Mouse (Mus musculus) lung, adult 2 months (tissue): ENCODE data around the gene Olfr1393. TPM values are rescaled to one million over a fixed set of nuclear protein-coding genes. Genes with fewer than 3 reads are reported as not detected.

Source experiments
- DNase-seq: peaks from one replicate; pipeline ENCODE4 v3.0.0; 2022
- H3K4me1 ChIP-seq: fragments of 200-500 bp; 2 replicates; pipeline ENCODE4 v1.6.1; 2011; ENCODE audit warnings: low read length; ENCODE audit not compliant: control insufficient read depth, insufficient read depth
- H3K4me3 ChIP-seq: fragments of 200-500 bp; replicated peaks from 2 replicates; pipeline ENCODE3; 2011; ENCODE audit warnings: low read depth, mild to moderate bottlenecking, control low read depth, low read length; ENCODE audit errors: extremely low read depth
- CTCF ChIP-seq: fragments of 200-500 bp; IDR thresholded peaks from 2 replicates; pipeline ENCODE4 v1.5.1; 2011; ENCODE audit warnings: mild to moderate bottlenecking, low read length, control low read depth; ENCODE audit not compliant: insufficient read depth
- POLR2A ChIP-seq: fragments of 200-500 bp; IDR thresholded peaks from 2 replicates; pipeline ENCODE4 v1.6.1; 2011; ENCODE audit warnings: low read depth, mild to moderate bottlenecking, control low read depth, low read length, borderline replicate concordance; ENCODE audit errors: extremely low read depth
- WGBS: fragments of 180-500 bp; shearing (Covaris S2); methylation state at CpG from one replicate; pipeline ENCODE4 v1.1.7; 2018; 5-methylcytosine and 5-hydroxymethylcytosine counted together
- polyA plus RNA-seq: library from polyadenylated mRNA; depleted of rRNA; stranded (reverse); fragments of >200 nt; gene quantifications from 2 replicates; pipeline ENCODE4 v1.2.3, GENCODE M21; 2012

The Olfr1393 gene
- polyA plus RNA-seq, 1 experiment = not detected

- under 1% methylated on average over 60 of the region's 60 CpGs for WGBS
- Histone ChIP-seq H3K4me1 (peaks cover 20% of the 10 kb centered on the region), H3K4me3 (peak within 1 kb of the TSS; percentile 81)
- DNase-seq = peak; percentile 89
- TF ChIP-seq CTCF (no peak), POLR2A (peak; percentile 64; the same call in 1 of the 2 replicates)
Observed at GRCm38 (mm10) chr11:49243727-49244594, 34.1 kb upstream of the Olfr1393 start, which contains the start of gene Mgat1. Gene Mgat1, plus strand, starts transcription at chr11:49244191.

GRCm38 (mm10) chr11:49244595-49244930 lies 33.5 kb upstream of the Olfr1393 start:
- Histone ChIP-seq H3K4me3 (peak overlapping the region; percentile 81), H3K4me1 (peaks cover 25% of the 10 kb centered on the region)
- DNase-seq = no peak
- WGBS = 2% methylated on average over 4 of the region's 4 CpGs
- TF ChIP-seq POLR2A (no peak), CTCF (no peak)

- TF ChIP-seq POLR2A (no peak; the same call in 1 of the 2 replicates), CTCF (no peak)
- no peak for DNase-seq
- WGBS = 19% methylated on average over 7 of the region's 7 CpGs
- Histone ChIP-seq H3K4me3 (no peak overlapping the region), H3K4me1 (peaks cover 28% of the 10 kb centered on the region)
Observed at GRCm38 (mm10) chr11:49245176-49245575, 32.9 kb upstream of the Olfr1393 start.

- DNase-seq = no peak
- Histone ChIP-seq H3K4me3 (no peak overlapping the region), H3K4me1 (peaks cover 28% of the 10 kb centered on the region)
- 22% methylated on average over 12 of the region's 12 CpGs for WGBS
- no peak for TF ChIP-seq CTCF
- TF ChIP-seq POLR2A = no peak
Observed at GRCm38 (mm10) chr11:49245634-49246415, 32.3 kb upstream of the Olfr1393 start.

GRCm38 (mm10) chr11:49246523-49246922 lies 31.6 kb upstream of the Olfr1393 start:
- WGBS = 82% methylated on average over 4 of the region's 4 CpGs
- H3K4me1 ChIP-seq = peaks cover 31% of the 10 kb centered on the region
- H3K4me3 ChIP-seq = no peak overlapping the region
- DNase-seq = no peak
- TF ChIP-seq CTCF (no peak), POLR2A (no peak)

- DNase-seq = no peak
- TF ChIP-seq CTCF (no peak), POLR2A (no peak)
- Histone ChIP-seq H3K4me1 (peaks cover 38% of the 10 kb centered on the region), H3K4me3 (no peak overlapping the region)
- 41% methylated on average over 2 of the region's 2 CpGs for WGBS
Observed at GRCm38 (mm10) chr11:49247255-49247654, 30.8 kb upstream of the Olfr1393 start.

GRCm38 (mm10) chr11:49248226-49248973 lies 29.7 kb upstream of the Olfr1393 start:
- WGBS = 19% methylated on average over 6 of the region's 6 CpGs
- TF ChIP-seq CTCF (no peak), POLR2A (peak; percentile 27; the same call in 1 of the 2 replicates)
- H3K4me3 ChIP-seq = no peak overlapping the region
- H3K4me1 ChIP-seq = peaks cover 41% of the 10 kb centered on the region
- DNase-seq = no peak

GRCm38 (mm10) chr11:49248974-49249700 lies 29.0 kb upstream of the Olfr1393 start:
- H3K4me1 ChIP-seq = peaks cover 41% of the 10 kb centered on the region
- 29% methylated on average over 6 of the region's 6 CpGs for WGBS
- DNase-seq = no peak
- H3K4me3 ChIP-seq = no peak overlapping the region
- no peak for TF ChIP-seq POLR2A
- TF ChIP-seq CTCF = no peak

GRCm38 (mm10) chr11:49249811-49250421 lies 28.2 kb upstream of the Olfr1393 start:
- Histone ChIP-seq H3K4me1 (peaks cover 41% of the 10 kb centered on the region), H3K4me3 (peak overlapping the region; percentile 75)
- no peak for DNase-seq
- WGBS = 5% methylated on average over 10 of the region's 10 CpGs
- no peak for TF ChIP-seq CTCF
- no peak for TF ChIP-seq POLR2A
